Mouse (Mus musculus): ENCODE results near the gene Defb45. TPM values are rescaled to one million over a fixed set of nuclear protein-coding genes. Genes with fewer than 3 reads are reported as not detected.

Gene Defb45
- polyA plus RNA-seq, 1 experiment from 2014 or later: not detected

DNA sequence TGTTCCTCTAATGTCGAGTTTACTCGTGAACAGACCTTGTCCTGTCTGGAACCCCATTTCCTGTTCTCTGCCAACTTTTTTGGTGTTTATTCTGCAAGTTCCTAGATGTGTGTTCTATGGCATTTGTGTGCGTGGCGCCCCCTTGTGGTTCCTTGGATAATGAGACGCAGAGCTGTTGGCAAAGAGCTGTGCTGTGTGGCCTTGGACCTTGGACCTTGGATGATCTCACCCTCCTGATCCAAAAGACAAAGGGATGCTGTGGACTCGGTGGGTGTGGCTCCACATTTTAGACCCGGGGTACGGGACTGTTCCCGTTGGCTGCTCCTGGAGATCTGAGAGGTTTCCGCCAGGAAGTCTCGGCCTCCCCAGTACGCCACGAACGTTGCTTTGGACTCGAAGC is 4.9 kb upstream of the Defb45 start, which contains the start of gene Defb36:
TSS of gene Defb36 (plus strand) at position 271 of the 400 bp plus-strand sequence.
- no peaks in the 10 kb centered on the region for H3K36me3 ChIP-seq
- H3K9ac ChIP-seq: no peak within 1 kb of the TSS
- no peak for ATAC-seq (ENCODE audit: low FRiP score, low read depth)
- H3K4me1 ChIP-seq: no peaks in the 10 kb centered on the region
- H3K27me3 ChIP-seq: no peaks in the 10 kb centered on the region
- H3K4me2 ChIP-seq (replicated peaks): no peak within 1 kb of the TSS
- no peak within 1 kb of the TSS for H3K4me3 ChIP-seq
- H3K27ac ChIP-seq: no peak within 1 kb of the TSS
- H3K9me3 ChIP-seq: no peaks in the 10 kb centered on the region
- 82% methylated on average over 15 of the region's 15 CpGs for WGBS

DNA sequence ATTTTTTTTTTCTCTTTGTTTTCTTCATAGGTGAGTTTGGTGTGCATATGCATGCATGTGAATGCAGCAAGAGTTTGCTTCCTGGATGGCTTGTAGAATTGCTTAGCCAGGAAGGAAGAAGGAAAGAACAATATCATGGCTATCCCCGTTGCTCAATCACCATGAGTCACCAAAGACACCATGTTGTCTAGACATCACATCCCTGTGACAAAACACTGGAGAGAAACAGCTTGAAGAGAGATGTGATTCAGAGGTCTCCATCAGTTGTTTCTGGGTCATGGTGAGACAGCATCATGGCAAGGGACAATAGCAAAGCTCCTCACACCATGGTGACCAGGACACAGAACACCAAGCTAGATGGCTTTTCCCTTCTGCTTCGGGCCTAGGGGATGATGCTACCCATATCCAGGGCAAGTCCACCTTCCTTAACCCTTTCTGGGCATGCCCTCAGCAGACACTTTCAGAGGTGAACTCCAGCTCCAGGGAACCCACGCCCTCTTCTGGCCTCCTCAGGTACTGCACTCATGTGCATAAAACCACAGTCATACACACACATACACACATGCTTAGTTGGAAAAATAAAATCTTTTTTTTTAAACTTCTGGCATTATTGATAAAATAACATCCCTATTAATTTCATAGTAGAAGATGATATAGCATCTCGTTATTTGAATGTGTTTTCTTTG is 2.2 kb upstream of the Defb45 start:
- no peak overlapping the region for H3K27ac ChIP-seq
- no peak overlapping the region for H3K4me2 ChIP-seq (replicated peaks)
- no peaks in the 10 kb centered on the region for H3K27me3 ChIP-seq
- no peak for ATAC-seq (ENCODE audit: low FRiP score, low read depth)
- H3K4me3 ChIP-seq: no peak overlapping the region
- no peaks in the 10 kb centered on the region for H3K36me3 ChIP-seq
- WGBS: 74% methylated on average over 4 of the region's 4 CpGs
- H3K9me3 ChIP-seq: no peaks in the 10 kb centered on the region
- H3K9ac ChIP-seq: no peak overlapping the region
- no peaks in the 10 kb centered on the region for H3K4me1 ChIP-seq

DNA sequence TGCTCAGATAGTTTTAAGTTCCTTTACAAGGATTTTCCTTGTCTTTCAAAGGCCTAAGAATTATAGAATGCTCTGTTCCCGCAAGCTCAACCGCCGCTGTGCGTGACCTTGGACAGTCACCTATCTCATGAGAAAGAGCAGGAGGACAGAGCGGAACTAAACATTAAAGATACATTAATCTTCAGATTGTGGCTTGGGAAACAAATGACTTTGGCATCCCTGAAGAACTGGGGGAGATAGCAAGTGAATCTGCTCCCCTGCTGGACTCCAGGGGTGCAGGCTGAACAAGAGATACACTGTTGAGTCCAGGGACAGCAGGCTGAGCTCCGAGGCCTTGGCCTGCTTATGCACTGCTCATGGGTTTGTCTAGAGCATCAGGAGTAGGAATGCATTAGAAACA is 877 bp upstream of the Defb45 start:
- ATAC-seq (ENCODE audit: low FRiP score, low read depth): no peak
- no peak overlapping the region for H3K9ac ChIP-seq
- no peak overlapping the region for H3K4me2 ChIP-seq (replicated peaks)
- no peaks in the 10 kb centered on the region for H3K4me1 ChIP-seq
- no peaks in the 10 kb centered on the region for H3K36me3 ChIP-seq
- H3K27ac ChIP-seq: no peak overlapping the region
- 89% methylated on average over 6 of the region's 6 CpGs for whole genome bisulfite sequencing
- no peaks in the 10 kb centered on the region for H3K9me3 ChIP-seq
- no peaks in the 10 kb centered on the region for H3K27me3 ChIP-seq
- H3K4me3 ChIP-seq: no peak overlapping the region

DNA sequence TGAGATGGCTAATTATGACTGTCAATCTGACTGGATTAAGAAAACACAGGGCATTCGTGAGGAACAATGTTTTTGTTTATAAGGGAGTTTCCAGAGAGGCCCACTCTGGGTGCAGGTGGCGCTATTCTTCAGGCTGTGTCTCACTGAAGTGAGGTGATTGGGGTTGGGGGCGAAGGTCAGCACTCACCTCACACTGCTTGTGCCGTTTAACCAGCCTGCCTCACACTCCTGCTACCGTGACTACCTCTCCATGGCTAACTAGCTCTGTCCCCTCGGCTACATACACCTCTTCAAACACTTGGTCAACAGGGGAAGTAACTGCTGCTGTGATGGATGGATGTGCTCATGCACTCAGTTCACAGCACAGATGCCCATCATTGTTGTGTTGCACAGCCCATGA is 10.2 kb downstream of the Defb45 start:
- Histone ChIP-seq H3K27ac (no peak overlapping the region), H3K4me1 (0 out of 2 replicates have a peak, but pooled peaks cover 5% of the 10 kb centered on the region), H3K9me3 (no peaks in the 10 kb centered on the region), H3K27me3 (no peaks in the 10 kb centered on the region), H3K9ac (no peak overlapping the region), H3K36me3 (no peaks in the 10 kb centered on the region), H3K4me2 (replicated peaks) (no peak overlapping the region), H3K4me3 (no peak overlapping the region)
- WGBS: 39% methylated on average over 6 of the region's 6 CpGs
- ATAC-seq (ENCODE audit: low FRiP score, low read depth): no peak

DNA sequence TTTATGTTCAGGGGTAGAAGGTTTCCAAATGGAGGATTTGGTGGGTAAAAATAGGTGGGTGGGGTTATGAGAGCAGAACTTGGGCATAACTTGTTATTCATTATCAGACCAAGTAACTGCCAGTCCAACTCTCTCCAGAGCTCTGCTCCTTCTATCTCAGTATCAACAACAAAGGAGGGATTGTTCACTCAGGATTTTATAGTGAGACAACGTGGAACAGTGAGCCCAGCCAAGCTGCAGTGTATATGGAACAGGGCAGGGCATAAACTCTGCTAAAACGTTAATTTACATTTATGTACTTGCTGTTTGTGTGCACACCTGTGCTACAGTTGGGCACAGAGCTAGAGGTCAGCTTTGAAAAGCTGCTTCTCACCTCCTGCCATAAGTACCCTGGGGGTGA is 10.7 kb downstream of the Defb45 start:
- Histone ChIP-seq H3K4me3 (no peak overlapping the region), H3K9me3 (no peaks in the 10 kb centered on the region), H3K27ac (no peak overlapping the region), H3K4me2 (replicated peaks) (no peak overlapping the region), H3K36me3 (no peaks in the 10 kb centered on the region), H3K4me1 (0 out of 2 replicates have a peak, but pooled peaks cover 5% of the 10 kb centered on the region), H3K9ac (no peak overlapping the region), H3K27me3 (no peaks in the 10 kb centered on the region)
- 22% methylated on average over 2 of the region's 2 CpGs for WGBS
- no peak for ATAC-seq (ENCODE audit: low FRiP score, low read depth)

DNA sequence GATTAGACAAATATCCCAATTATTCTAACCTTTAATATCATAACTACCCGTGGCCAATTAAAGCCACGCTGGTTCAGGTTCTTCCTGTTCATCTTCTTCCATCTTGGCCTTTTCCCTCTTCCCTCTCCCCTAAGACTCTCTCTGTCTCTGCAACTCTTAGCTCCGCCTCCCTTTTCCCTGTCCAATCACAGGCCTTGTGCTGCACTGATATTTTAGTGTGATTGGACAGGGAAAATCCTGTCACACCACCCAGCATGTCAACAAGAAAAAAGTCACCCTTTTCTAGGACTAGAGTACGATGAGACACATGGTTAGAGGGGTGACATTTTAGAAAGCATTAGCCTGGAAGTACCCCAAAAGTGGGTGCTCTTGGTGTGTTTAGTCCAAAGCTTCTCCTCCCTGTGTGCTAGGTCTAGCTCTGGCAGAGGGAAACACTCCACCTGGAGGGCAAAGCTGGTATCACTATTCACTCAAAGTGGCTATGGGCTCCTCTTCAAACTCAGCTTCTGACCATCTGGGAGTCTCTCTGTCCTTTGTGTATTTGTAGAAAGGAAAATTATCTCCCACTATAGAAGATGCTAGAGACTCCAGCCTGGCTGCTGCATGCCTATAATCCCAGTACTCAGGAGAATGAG is 12.2 kb downstream of the Defb45 start:
- Histone ChIP-seq H3K4me1 (0 out of 2 replicates have a peak, but pooled peaks cover 5% of the 10 kb centered on the region), H3K36me3 (no peaks in the 10 kb centered on the region), H3K4me2 (replicated peaks) (no peak overlapping the region), H3K4me3 (no peak overlapping the region), H3K27me3 (no peaks in the 10 kb centered on the region), H3K27ac (no peak overlapping the region), H3K9me3 (no peaks in the 10 kb centered on the region), H3K9ac (no peak overlapping the region)
- 66% methylated on average over 4 of the region's 4 CpGs for WGBS
- no peak for ATAC-seq (ENCODE audit: low FRiP score, low read depth)

DNA sequence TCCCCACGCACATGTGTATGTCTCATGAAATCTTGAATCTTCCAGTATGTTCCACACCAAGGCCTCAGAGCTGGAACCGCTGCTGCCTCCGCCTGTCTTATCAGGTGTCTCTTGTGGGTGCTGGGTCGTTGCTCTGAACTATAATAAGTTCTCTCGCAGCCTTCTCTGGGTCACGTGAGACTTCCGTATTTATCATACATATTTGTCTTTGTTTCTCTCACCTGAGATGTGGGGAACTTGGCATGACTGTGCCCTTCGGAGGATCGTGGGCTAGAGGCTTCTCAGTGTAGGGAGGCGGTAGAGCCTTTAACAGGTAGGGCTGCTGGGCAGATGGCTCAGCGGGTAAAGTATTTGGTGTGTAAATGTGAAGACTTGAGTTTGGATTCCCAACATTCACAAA is 18.6 kb downstream of the Defb45 start:
- no peaks in the 10 kb centered on the region for H3K27me3 ChIP-seq
- no peaks in the 10 kb centered on the region for H3K9me3 ChIP-seq
- WGBS: 88% methylated on average over 11 of the region's 11 CpGs
- no peak overlapping the region for H3K4me3 ChIP-seq
- H3K27ac ChIP-seq: no peak overlapping the region
- no peaks in the 10 kb centered on the region for H3K36me3 ChIP-seq
- no peak overlapping the region for H3K4me2 ChIP-seq (replicated peaks)
- H3K4me1 ChIP-seq: no peaks in the 10 kb centered on the region
- no peak for ATAC-seq (ENCODE audit: low FRiP score, low read depth)
- H3K9ac ChIP-seq: no peak overlapping the region

DNA sequence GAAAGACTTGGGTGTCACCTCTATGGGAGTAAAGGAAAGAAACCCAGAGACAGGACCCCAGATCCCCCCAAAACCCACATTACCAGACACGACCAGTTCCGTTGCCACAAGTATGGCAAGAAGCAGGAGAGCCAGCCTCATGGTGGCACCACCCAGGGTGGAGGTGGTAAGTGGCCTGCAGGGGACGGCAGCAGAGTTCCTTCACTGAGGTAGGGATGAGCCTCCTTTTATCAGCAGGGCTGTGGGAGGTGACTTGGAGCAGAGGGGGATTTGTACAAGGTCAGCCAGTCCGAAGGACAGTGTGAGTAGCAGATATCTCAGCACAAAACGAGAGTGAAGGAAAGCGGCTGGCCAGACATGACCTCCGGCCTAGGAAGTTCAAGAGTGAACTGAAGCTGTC is 19.1 kb downstream of the Defb45 start, which contains the start of gene Defb19:
TSS of gene Defb19 (minus strand) at position 206 of the 400 bp plus-strand sequence.
- no peaks in the 10 kb centered on the region for H3K36me3 ChIP-seq
- no peaks in the 10 kb centered on the region for H3K4me1 ChIP-seq
- ATAC-seq (ENCODE audit: low FRiP score, low read depth): no peak
- no peak within 1 kb of the TSS for H3K9ac ChIP-seq
- H3K9me3 ChIP-seq: no peaks in the 10 kb centered on the region
- H3K4me2 ChIP-seq (replicated peaks): no peak within 1 kb of the TSS
- H3K27ac ChIP-seq: no peak within 1 kb of the TSS
- H3K27me3 ChIP-seq: no peaks in the 10 kb centered on the region
- 69% methylated on average over 7 of the region's 7 CpGs for WGBS
- no peak within 1 kb of the TSS for H3K4me3 ChIP-seq

DNA sequence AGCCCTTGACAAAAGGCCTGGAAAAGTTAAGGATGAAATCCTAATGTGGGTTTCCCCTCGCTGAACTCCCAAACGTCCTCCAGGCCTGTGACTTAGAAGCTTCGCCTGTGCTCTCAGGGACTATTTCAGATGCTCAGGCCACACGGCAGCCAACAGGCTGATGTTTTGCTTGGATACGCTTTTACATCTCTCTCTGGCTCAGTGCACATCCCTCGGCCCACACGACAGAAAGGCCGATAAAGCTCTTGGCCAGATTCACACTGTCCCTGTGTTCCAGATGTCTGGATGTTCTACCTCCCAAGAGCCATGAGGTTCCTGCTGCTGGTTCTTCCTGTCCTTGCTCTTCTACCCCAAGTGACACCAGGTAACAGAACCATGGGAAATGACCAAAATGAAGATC is 25.7 kb downstream of the Defb45 start:
- H3K36me3 ChIP-seq: no peaks in the 10 kb centered on the region
- 89% methylated on average over 8 of the region's 8 CpGs for WGBS
- no peaks in the 10 kb centered on the region for H3K9me3 ChIP-seq
- ATAC-seq (ENCODE audit: low FRiP score, low read depth): no peak
- H3K27ac ChIP-seq: no peak overlapping the region
- H3K9ac ChIP-seq: no peak overlapping the region
- no peaks in the 10 kb centered on the region for H3K27me3 ChIP-seq
- H3K4me2 ChIP-seq (replicated peaks): no peak overlapping the region
- H3K4me3 ChIP-seq: no peak overlapping the region
- no peaks in the 10 kb centered on the region for H3K4me1 ChIP-seq

DNA sequence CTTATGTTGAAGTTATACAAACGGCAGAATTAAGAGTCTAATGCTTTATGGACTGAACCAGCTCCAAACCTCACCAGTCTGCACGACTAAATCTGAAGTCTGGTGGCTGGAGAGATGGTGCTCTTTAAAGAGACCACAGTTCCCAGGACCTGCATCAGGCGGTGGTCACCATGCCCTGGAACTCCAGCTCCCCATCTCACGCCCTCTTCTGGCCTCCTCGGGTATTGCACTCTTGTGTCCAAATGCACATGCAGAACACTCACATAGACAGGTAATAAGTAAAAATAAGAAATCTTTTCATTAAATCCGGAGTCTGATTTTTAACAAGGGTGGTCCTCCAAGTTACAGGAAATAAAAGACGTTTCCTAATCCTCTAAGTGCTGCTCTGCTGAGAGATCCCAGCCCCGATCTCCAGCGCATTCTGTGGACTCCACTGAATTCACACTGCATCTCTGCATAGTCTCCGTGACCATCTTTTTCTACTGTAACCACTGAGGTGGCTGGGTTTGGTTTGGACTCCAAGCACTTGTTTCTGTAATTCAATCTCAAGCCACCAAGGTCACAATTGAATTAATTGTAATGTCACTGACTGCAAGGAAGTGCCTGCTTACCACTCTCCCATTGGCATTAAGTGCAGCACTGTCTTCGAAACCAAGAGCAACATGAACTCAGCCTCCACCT is 26.9 kb downstream of the Defb45 start, which contains the start of gene Defb21:
TSS of gene Defb21 (plus strand) at position 631 of the 681 bp plus-strand sequence.
- Histone ChIP-seq H3K4me3 (no peak within 1 kb of the TSS), H3K36me3 (no peaks in the 10 kb centered on the region), H3K27me3 (no peaks in the 10 kb centered on the region), H3K27ac (no peak within 1 kb of the TSS), H3K9me3 (no peaks in the 10 kb centered on the region), H3K9ac (no peak within 1 kb of the TSS), H3K4me1 (no peaks in the 10 kb centered on the region), H3K4me2 (replicated peaks) (no peak within 1 kb of the TSS)
- 60% methylated on average over 11 of the region's 11 CpGs for WGBS
- ATAC-seq (ENCODE audit: low FRiP score, low read depth): no peak

DNA sequence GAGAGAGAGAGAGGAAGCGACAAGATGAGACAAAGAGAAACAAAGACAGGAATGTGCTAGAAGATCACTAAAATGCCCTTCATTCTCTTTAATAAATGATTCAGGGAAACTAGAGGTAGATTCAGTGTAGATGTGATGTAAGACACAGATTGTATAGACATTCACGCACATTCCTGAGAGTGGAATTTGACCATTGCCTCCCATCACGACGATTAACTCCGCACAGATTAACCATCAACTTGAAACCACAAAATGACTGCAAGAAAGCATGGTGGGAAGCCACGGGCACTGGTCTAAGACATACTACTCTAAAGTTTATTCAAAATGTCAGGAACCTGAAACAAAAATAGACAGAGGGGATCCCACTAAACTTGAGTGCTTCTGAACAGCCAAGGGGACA is 28.9 kb downstream of the Defb45 start:
- Histone ChIP-seq H3K36me3 (no peaks in the 10 kb centered on the region), H3K27me3 (no peaks in the 10 kb centered on the region), H3K9me3 (no peaks in the 10 kb centered on the region), H3K9ac (no peak overlapping the region), H3K27ac (no peak overlapping the region), H3K4me1 (no peaks in the 10 kb centered on the region), H3K4me3 (no peak overlapping the region), H3K4me2 (replicated peaks) (no peak overlapping the region)
- no peak for ATAC-seq (ENCODE audit: low FRiP score, low read depth)
- WGBS: 88% methylated on average over 6 of the region's 6 CpGs

DNA sequence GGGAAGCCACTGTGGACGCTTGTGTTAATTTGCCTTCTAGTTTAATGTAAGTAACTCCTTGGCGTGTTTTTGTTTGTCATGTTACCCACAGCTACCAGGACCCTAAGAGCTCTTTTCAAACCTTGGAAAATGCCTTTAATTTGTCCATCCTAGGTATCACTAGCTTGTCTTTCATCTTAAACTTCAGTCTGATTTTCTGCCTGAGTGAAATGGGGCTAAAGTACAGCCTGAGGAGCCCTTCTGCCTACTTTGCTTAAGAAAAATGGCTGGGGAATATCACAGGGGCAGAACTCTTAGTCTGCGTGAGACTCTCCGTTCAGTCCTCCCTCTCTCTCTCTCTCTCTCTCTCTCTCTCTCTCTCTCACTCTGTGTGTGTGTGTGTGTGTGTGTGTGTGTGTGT is 29.3 kb downstream of the Defb45 start:
- no peak overlapping the region for H3K27ac ChIP-seq
- whole genome bisulfite sequencing: 74% methylated on average over 4 of the region's 4 CpGs
- H3K9ac ChIP-seq: no peak overlapping the region
- H3K9me3 ChIP-seq: no peaks in the 10 kb centered on the region
- H3K4me1 ChIP-seq: no peaks in the 10 kb centered on the region
- no peak overlapping the region for H3K4me3 ChIP-seq
- no peaks in the 10 kb centered on the region for H3K36me3 ChIP-seq
- no peak for ATAC-seq (ENCODE audit: low FRiP score, low read depth)
- no peak overlapping the region for H3K4me2 ChIP-seq (replicated peaks)
- no peaks in the 10 kb centered on the region for H3K27me3 ChIP-seq

Data from limb, embryonic 13.5 days (tissue).